Mouse (Mus musculus) T-helper 1 cell (primary cell): ENCODE measurements around the gene Samd8.

Experiments used
- in situ Hi-C: fragments of 300-600 bp; cut with MboI, MseI; formaldehyde crosslinking; loops from one replicate; pipeline ENCODE4 v1.15.1; 2025; ENCODE audit warnings: high pct_unique_total_duplicates

Samd8 gene

GRCm38 (mm10) chr14:21744169-21744568 lies 6.2 kb upstream of the Samd8 start:
- in situ Hi-C loops = loop anchor here (25.0 kb wide), 1 partner anchor 607 kb away; no protein-coding TSS in a partner anchor

GRCm38 (mm10) chr14:21745149-21745548 lies 5.2 kb upstream of the Samd8 start:
- in situ Hi-C loops = loop anchor here (5.0 to 25.0 kb wide), 2 partner anchors 82 to 608 kb away; partner anchors contain the start of gene Vdac2

GRCm38 (mm10) chr14:21746251-21746650 lies 4.1 kb upstream of the Samd8 start:
- in situ Hi-C loops = loop anchor here (5.0 to 25.0 kb wide), 2 partner anchors 81 to 609 kb away; partner anchors contain the start of gene Vdac2

- in situ Hi-C loops = loop anchor here (5.0 to 25.0 kb wide), 2 partner anchors 80 to 610 kb away; partner anchors contain the start of gene Vdac2
These were observed 3.5 kb upstream of the Samd8 start for GRCm38 (mm10) chr14:21746846-21747245.

DNA sequence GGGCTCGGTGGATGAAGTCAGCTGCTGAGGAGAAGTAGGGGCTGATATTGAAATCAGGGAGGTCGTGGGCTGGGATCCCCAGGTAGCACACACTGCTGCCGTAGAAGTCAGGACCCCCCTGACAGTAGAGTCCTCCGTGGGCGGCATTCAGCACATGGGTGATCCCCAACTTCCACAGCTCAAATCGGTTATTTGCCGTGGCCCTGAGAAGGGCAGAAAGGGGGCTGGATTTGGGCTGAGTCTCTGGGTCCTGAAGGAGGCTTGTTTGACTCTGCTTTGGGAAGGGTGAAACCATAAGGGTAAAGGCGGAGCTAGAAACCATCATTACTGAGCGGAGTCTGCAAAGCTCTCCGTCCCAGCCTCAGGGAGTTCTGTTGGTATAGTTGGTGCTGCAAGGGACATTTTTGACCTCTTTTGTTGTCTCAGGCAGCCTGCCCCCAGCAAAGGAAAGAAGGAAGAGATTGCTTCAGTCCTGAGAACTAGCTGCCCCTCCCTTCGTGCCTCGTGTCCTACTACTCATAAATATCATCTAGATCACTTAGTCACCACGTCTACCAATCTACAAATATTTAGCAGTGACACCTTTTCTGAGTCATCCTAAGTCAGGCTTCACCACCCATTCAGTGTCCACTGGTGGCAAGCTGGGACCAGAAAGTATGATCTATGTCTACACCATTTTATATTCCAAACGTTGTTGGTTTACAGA lies 2.7 kb upstream of the Samd8 start:
- in situ Hi-C loops = loop anchor here (5.0 to 25.0 kb wide), 2 partner anchors 80 to 610 kb away; partner anchors contain the start of gene Vdac2

DNA sequence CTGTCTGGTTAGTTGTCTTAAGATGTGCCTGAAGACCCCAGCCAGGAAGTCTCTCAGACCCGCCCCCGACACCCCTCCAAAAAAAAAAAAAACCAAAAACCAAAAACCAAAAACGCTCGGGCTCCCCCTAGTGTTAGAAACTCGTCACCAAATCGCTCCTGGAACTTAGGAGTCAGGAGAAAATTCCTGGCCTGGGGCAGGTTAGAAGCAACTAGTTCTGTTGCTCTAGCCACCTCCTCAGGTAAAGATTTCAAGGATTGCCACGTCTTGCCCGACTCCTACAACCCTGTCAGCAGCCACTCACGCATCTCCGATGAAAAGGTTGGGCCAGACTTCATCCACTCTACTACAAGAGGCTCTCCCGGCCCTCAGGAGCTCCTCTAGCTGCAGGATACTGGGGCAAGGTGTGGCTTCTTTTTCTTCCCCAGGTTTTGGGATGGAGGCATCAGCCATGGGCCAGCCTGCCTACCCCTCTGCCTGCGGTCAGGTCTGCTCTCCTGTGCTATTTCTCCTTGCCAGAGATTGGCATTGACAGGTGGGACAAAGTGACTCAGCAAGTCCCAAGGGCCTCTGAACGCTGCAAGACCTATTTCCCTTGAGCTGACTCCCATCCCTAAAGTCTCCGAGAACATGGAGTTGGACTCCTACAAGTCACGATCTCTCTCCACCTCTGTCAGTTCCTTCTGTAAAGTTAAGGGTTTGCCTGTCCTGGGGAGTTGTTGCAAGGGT lies 2.0 kb upstream of the Samd8 start:
- in situ Hi-C loops = loop anchor here (5.0 to 25.0 kb wide), 2 partner anchors 79 to 611 kb away; partner anchors contain the start of gene Vdac2

GRCm38 (mm10) chr14:21750881-21751542 lies 681 bp downstream of the Samd8 start, which contains the start of gene Dusp13:
Gene Dusp13, minus strand, starts transcription at chr14:21751181.
- in situ Hi-C loops = no loop called here

GRCm38 (mm10) chr14:21752411-21752810 lies 2.1 kb downstream of the Samd8 start:
- in situ Hi-C loops = no loop called here

DNA sequence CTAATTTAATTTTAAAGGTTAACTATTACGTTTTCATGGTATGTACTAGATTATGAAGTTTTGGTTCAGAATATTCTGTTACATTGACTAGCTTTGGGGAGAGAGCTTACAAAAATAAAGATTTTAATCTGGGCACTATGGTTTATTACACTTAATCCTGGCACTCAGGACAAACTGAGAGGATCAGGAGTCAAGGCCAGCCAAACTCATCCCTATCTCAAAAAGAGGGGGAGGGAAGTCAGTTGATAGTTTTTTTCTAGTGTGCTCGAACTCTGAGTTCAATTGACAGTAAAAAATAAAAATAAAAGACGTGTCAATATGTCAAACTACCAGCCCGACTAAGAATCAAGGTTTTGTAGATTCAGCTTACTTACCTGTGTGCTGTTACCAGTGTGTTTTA lies 3.0 kb downstream of the Samd8 start:
- in situ Hi-C loops = no loop called here

- in situ Hi-C loops = no loop called here
These were observed 11.2 kb downstream of the Samd8 start for GRCm38 (mm10) chr14:21761560-21761959.

DNA sequence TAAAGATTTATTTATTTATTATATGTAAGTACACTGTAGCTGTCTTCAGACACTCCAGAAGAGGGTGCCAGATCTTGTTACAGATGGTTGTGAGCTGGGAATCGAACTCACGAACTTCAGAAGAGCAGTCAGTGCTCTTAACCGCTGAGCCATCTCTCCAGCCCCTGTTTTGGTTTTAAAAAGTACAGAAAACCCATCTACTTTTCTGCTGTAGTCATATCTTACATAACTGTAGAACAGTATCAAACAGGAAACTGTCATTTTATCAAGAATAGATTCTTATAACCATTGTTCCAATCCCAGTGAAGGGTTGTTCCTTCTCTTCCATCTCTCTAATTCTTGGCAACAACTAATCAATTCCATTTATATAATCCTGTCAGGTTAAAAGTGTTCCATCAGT lies 13.4 kb downstream of the Samd8 start:
- in situ Hi-C loops = no loop called here

- in situ Hi-C loops = no loop called here
These were observed 14.3 kb downstream of the Samd8 start for GRCm38 (mm10) chr14:21764646-21765045.

DNA sequence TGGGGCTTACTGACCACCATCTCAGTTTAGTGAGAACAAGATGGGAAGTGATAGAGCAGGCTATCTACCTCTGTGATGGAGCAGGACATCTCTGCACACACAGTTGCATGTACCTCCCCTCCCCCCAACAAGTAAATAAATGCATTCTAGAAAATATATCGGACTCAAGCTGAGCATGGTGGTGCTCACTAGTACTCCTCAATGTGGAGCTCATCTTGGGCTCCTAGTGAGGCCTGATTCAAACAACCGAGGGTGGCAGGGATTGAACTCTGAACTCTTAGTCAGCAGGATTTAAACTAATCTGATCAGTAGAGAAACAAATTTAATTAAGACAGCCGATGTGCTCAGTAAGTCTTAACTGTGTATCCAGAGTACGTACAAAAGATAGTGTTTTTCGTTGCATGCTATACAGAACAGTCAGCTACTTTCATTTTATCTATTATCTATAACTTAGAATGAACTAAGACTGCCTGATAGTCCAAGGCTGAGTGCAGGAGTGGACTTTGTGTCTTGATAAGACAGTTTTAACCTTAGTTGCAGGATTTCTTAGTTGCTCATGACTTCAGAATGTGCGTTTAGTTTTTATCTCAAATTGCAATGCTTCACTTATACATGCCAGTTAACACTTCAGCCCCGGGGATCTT lies 15.5 kb downstream of the Samd8 start:
- in situ Hi-C loops = no loop called here

GRCm38 (mm10) chr14:21766398-21766958 lies 16.1 kb downstream of the Samd8 start:
- in situ Hi-C loops = no loop called here

DNA sequence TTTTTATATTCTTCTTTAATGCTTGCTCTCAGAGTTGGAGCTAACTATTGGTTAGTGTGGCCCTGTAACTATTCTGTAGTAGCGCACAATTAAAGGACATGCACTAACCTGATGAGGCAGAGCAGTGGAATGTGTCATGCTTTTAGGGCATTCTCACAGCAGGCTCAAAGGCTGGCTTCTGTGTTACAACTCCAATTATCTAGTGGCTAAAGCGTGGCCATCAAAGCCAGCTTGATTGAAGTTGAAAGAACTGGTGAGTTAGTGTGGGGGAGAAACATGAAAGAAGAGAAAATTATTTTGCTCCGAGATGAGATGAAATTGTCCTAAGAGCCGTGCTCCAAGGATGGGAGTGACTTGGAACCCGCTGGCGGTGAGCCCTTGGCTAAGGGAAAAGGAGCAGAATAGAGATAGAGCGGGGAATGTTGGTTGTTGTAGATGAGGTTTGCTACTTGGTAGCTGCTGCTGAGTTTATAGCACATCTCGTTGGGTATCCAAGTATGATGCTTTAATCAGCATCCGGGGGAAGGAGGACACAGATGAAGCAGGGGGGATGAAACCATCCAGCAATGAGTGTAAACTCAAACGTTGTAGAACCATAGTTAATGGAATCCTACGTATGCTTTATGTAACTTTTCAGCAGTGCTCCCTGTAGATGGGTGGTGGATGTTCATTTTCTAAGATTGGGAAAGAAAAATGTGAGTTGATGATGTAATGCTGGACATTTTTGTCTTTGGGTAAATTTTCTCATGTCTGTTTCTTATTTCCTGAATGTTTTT lies 22.4 kb downstream of the Samd8 start:
- in situ Hi-C loops = no loop called here

DNA sequence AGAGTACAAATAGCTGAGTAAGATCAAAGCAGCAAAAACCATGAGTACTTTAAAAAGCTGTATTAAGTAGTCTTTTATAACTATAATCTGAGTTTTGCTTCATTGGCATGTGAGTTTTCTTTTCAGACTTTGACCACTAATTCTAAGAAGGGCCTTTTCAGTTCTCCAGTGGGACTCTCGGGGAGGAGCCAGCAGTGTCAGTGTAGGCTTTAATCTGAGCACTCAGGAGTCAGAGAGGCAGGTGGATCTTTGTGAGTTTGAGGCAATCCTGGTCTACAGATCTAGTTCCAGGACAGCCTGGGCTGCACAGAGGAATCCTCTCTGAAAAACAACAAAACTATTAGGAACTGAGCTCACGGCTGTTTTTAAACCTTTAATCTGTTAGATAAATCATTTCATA lies 23.6 kb downstream of the Samd8 start:
- in situ Hi-C loops = no loop called here

DNA sequence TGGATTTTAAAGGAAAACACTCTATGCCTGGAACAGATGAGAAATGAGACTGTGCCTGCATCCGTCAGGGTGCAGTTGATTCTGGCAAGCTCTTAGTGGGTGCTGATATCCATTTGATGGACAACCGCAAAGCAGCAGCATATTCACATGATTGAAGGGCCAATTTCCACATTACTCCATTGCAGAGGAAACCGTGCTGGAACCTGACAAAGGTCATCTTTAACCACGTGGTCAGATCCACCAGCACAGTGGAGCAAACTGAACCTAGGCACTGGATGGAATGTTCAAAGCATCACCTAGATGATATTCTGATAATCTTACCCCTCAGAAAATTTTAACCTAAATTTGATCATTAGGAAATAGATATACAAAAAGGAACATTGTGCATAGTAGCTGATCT lies 25.9 kb downstream of the Samd8 start:
- in situ Hi-C loops = no loop called here

GRCm38 (mm10) chr14:21786500-21786899 lies 36.2 kb downstream of the Samd8 start:
- in situ Hi-C loops = loop anchor here (5.0 kb wide), 1 partner anchor 431 kb away; no protein-coding TSS in a partner anchor

GRCm38 (mm10) chr14:21787374-21787773 lies 37.0 kb downstream of the Samd8 start:
- in situ Hi-C loops = loop anchor here (5.0 kb wide), 1 partner anchor 430 kb away; no protein-coding TSS in a partner anchor

DNA sequence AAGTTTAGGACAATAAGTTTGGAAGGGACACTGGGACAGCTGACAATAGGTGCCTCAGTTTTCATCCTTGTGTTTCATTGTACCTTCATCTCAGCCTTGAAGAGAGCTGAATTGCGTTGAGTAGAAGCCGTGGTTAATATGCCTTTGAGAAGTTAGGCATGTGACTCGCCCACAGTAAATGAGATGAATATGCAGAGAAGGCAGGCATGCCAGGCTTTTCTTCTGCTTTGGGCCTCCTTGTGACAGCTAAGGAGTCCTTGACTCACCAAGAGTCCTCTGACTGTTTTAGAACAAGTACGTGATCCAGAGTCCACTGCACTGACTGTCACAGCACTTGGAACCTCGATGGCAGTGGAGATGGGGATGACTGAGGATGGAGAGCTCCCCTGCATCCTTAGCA lies 37.8 kb downstream of the Samd8 start:
- in situ Hi-C loops = loop anchor here (5.0 kb wide), 1 partner anchor 429 kb away; no protein-coding TSS in a partner anchor
